Mouse (Mus musculus) heart, embryonic 10.5 days (tissue): ENCODE results near the gene Gm19668. TPM values are rescaled to one million over a fixed set of nuclear protein-coding genes. Genes with fewer than 3 reads are reported as not detected.
"Not testable (repeated sequence)": the region's sequence is repeated elsewhere in the genome, so short reads cannot be mapped to it uniquely, and the experiment has no call there.

Source experiments
- DNase-seq: peaks from one replicate; pipeline ENCODE4 v3.0.0-alpha.2; 2017; ENCODE audit warnings: low spot score
- H3K27ac ChIP-seq: fragments of 300-500 bp; sonication (generic); 2 replicates; pipeline ENCODE4 v1.5.1; 2016; ENCODE audit warnings: mild to moderate bottlenecking
- H3K27me3 ChIP-seq: fragments of 300-500 bp; sonication (generic); 2 replicates; pipeline ENCODE4 v1.6.1; 2016; ENCODE audit warnings: mild to moderate bottlenecking; ENCODE audit not compliant: poor library complexity, insufficient read depth, severe bottlenecking
- H3K36me3 ChIP-seq: fragments of 300-500 bp; sonication (generic); 2 replicates; pipeline ENCODE4 v1.6.1; 2016; ENCODE audit warnings: mild to moderate bottlenecking, moderate library complexity
- H3K4me1 ChIP-seq: fragments of 300-500 bp; sonication (generic); 2 replicates; pipeline ENCODE4 v1.6.1; 2016; ENCODE audit warnings: mild to moderate bottlenecking
- H3K4me3 ChIP-seq: fragments of 300-500 bp; sonication (generic); 2 replicates; pipeline ENCODE4 v1.5.1; 2016; ENCODE audit warnings: mild to moderate bottlenecking, moderate library complexity
- H3K9me3 ChIP-seq: fragments of 300-500 bp; sonication (generic); 2 replicates; pipeline ENCODE4 v1.6.1; 2016; ENCODE audit warnings: mild to moderate bottlenecking, moderate library complexity
- WGBS: fragments of 180-500 bp; shearing (Covaris S2); methylation state at CpG from one replicate; pipeline ENCODE4 v1.1.7; 2016; 5-methylcytosine and 5-hydroxymethylcytosine counted together
- polyA plus RNA-seq: library from polyadenylated mRNA; unstranded; fragments of >200 nt; fragmentation: Nextera tagmentation; extraction: Ambion mirVana; gene quantifications from 2 replicates; pipeline ENCODE4 v1.2.1, GENCODE M21; 2016

Gene Gm19668
- polyA plus RNA-seq, 1 experiment from 2014 or later = not detected

DNA sequence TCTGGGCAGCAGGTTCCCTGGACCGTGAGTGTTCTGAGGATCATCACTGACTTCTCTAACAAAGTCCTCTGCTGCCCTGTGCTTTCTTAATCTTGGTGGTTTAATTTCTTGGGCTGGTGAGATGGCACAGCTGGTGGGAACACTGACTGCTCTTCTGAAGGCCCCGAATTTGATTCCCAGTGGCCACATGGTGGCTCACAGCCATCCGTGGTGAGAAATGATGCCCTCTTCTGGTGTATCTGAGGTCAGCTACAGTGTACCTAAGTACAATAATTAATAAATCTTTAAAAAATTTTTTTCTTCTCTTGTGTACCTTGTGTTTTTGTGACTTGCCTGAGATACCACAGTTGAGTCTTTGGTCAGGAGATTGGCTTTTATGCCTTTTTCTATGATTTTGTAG lies 46.6 kb downstream of the Gm19668 start:
- not testable (repeated sequence) for H3K9me3 ChIP-seq, H3K4me1 ChIP-seq, DNase-seq, H3K36me3 ChIP-seq, H3K27me3 ChIP-seq, H3K4me3 ChIP-seq, H3K27ac ChIP-seq
- WGBS = 64% methylated on average over 3 of the region's 3 CpGs

GRCm38 (mm10) chr10:77751254-77751653 lies 47.7 kb downstream of the Gm19668 start, which contains the start of gene Gm9736:
Gm9736 (minus strand) TSS chr10:77751354.
- not testable (repeated sequence) for H3K4me3 ChIP-seq, H3K27me3 ChIP-seq, DNase-seq, H3K36me3 ChIP-seq, H3K9me3 ChIP-seq, H3K4me1 ChIP-seq, H3K27ac ChIP-seq
- 53% methylated on average over 1 of the region's 1 CpGs for WGBS

- not testable (repeated sequence) for H3K4me3 ChIP-seq, H3K36me3 ChIP-seq, H3K9me3 ChIP-seq, DNase-seq, H3K27ac ChIP-seq, H3K27me3 ChIP-seq, H3K4me1 ChIP-seq
- WGBS = 73% methylated on average over 1 of the region's 1 CpGs
Measured at GRCm38 (mm10) chr10:77750686-77751085, 48.2 kb downstream of the Gm19668 start.

Other genes starting within 250 kb of the Gm19668 start
- gene Pttg1ip, start 217.4 kb downstream of the Gm19668 start, polyA plus RNA-seq = 94.9 and 97.0 TPM in 2 replicates
- 235 and 306 TPM in 2 replicates for gene Sumo3, start 193.0 kb downstream of the Gm19668 start, polyA plus RNA-seq
- 2.1 and 2.7 TPM in 2 replicates for gene Gm49325, start 192.9 kb downstream of the Gm19668 start, polyA plus RNA-seq
- gene Ube2g2, start 176.9 kb downstream of the Gm19668 start, polyA plus RNA-seq = 83.1 and 92.1 TPM in 2 replicates
- 0.14 and 0.38 TPM in 2 replicates for gene Tspear, start 112.6 kb downstream of the Gm19668 start, polyA plus RNA-seq
- gene Gm19402, start 108.4 kb downstream of the Gm19668 start, polyA plus RNA-seq = not detected in 2 replicates
- gene Gm9508, start 101.9 kb downstream of the Gm19668 start, polyA plus RNA-seq = not detected in 2 replicates
- gene Gm10272, start 92.5 kb downstream of the Gm19668 start, polyA plus RNA-seq = not detected in 2 replicates
- gene Gm10024, start 87.7 kb downstream of the Gm19668 start, polyA plus RNA-seq = not detected in 2 replicates
- not detected in 2 replicates for gene Gm10142, start 83.3 kb downstream of the Gm19668 start, polyA plus RNA-seq
- gene Krtap12-1, start 78.5 kb downstream of the Gm19668 start, polyA plus RNA-seq = not detected in 2 replicates
- not detected in 2 replicates for gene Gm10100, start 72.6 kb downstream of the Gm19668 start, polyA plus RNA-seq
- not detected in 2 replicates for gene Gm18596, start 56.5 kb downstream of the Gm19668 start, polyA plus RNA-seq
- gene Gm9736, start 47.8 kb downstream of the Gm19668 start, polyA plus RNA-seq = not detected in 2 replicates
- gene Gm3233, start 39.5 kb downstream of the Gm19668 start, polyA plus RNA-seq = not detected in 2 replicates
- gene Gm3238, start 27.8 kb downstream of the Gm19668 start, polyA plus RNA-seq = not detected in 2 replicates
- gene Gm7138, start 22.2 kb downstream of the Gm19668 start, polyA plus RNA-seq = not detected in 2 replicates
- gene Gm3250, start 16.6 kb downstream of the Gm19668 start, polyA plus RNA-seq = not detected in 2 replicates
- gene Gm7137, start 10.9 kb downstream of the Gm19668 start, polyA plus RNA-seq = not detected in 2 replicates
- not detected in 2 replicates for gene Gm9639, start 4.1 kb downstream of the Gm19668 start, polyA plus RNA-seq
- gene Gm9507, start 12.7 kb upstream of the Gm19668 start, polyA plus RNA-seq = not detected in 2 replicates
- not detected in 2 replicates for gene Gm2696, start 15.5 kb upstream of the Gm19668 start, polyA plus RNA-seq
- not detected in 2 replicates for gene Krtap10-4, start 28.0 kb upstream of the Gm19668 start, polyA plus RNA-seq
- gene Krtap10-10, start 36.8 kb upstream of the Gm19668 start, polyA plus RNA-seq = not detected in 2 replicates
- not detected in 2 replicates for gene Gm36176, start 47.7 kb upstream of the Gm19668 start, polyA plus RNA-seq
- not detected in 2 replicates for gene Gm10318, start 53.7 kb upstream of the Gm19668 start, polyA plus RNA-seq
- not detected in 2 replicates for gene Gm3285, start 62.8 kb upstream of the Gm19668 start, polyA plus RNA-seq
- 2.7 and 4.9 TPM in 2 replicates for gene Lrrc3, start 103.4 kb upstream of the Gm19668 start, polyA plus RNA-seq
- 0.43 TPM in 2 replicates for gene Trpm2, start 171.4 kb upstream of the Gm19668 start, polyA plus RNA-seq
- 16.9 and 23.1 TPM in 2 replicates for gene 1810043G02Rik, start 179.4 kb upstream of the Gm19668 start, polyA plus RNA-seq
- gene Pfkl, start 210.9 kb upstream of the Gm19668 start, polyA plus RNA-seq = 264 and 274 TPM in 2 replicates
- not detected in 2 replicates for gene Dnmt3l, start 242.8 kb upstream of the Gm19668 start, polyA plus RNA-seq
- 0.18 and 0.45 TPM in 2 replicates for gene Aire, start 244.5 kb upstream of the Gm19668 start, polyA plus RNA-seq